Mouse (Mus musculus) heart, adult 2 months (tissue): ENCODE data around the gene Rpl27.

Source experiments
- CTCF ChIP-seq: fragments of 200-600 bp; IDR thresholded peaks from 2 replicates; pipeline ENCODE4 v1.8.1; 2022; ENCODE audit warnings: antibody characterized with exemption, mild to moderate bottlenecking, moderate library complexity
- EP300 ChIP-seq: fragments of 200-500 bp; IDR thresholded peaks from 2 replicates; pipeline ENCODE4 v1.6.1; 2011; ENCODE audit warnings: low read depth, low read length, control low read depth; ENCODE audit not compliant: insufficient read depth
- POLR2A ChIP-seq: fragments of 200-500 bp; IDR thresholded peaks from 2 replicates; pipeline ENCODE4 v1.6.1; 2011; ENCODE audit warnings: mild to moderate bottlenecking, low read depth, low read length, control low read depth; ENCODE audit not compliant: insufficient read depth

DNA sequence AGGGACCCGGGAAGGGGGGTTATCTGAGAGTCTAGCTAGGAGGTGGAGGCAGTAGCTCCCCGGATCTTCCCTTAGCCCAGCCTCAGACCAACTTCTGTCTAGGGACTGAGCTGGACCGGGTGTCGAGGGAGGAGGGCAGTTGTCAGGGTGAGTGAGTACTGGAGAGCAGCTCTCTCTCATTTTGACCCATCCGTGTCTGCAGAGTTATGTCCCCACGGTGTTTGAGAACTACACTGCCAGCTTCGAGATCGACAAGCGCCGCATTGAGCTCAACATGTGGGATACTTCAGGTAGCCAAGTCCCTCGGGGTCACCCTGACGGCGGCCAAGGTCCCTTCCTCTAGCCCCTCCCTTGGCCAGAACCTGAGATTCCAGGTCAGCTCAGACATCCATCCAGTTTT is 26.6 kb downstream of the Rpl27 start:
- TF ChIP-seq CTCF = no peak
- no peak for TF ChIP-seq EP300
- TF ChIP-seq POLR2A = no peak
